Mouse (Mus musculus): ENCODE data around the gene Trpd52l3. TPM values are rescaled to one million over a fixed set of nuclear protein-coding genes. Genes with fewer than 3 reads are reported as not detected.

Trpd52l3 gene
- polyA plus RNA-seq (2015; fragmentation: Illumina TruSeq; extraction: RNeasy Lipid Tissue Mini Kit (QIAGEN cat#74804); ENCODE audit: low read depth, low replicate concordance), result not detected

DNA sequence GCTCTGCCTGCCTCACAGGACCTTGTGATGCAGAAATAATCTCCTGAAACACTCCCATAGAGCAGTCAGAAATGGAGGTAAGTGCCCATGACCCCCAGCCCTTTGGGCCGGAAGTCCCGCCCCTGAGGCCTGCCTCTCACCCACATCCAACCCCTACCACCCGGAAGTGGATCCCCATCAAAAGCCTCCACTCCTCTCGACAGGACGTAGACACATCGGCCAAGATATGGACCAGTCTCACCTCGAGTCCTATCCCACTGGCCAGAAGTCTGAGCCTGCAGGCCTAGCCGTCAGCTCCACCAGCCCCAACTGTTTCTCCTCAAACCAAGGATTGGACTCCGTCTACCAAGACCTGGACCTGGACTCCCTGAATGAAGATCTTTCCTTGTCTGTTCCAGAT is at the start of gene Trpd52l3:
Gene Trpd52l3, plus strand, starts transcription at position 170 of the 400 bp plus-strand sequence.

DNA sequence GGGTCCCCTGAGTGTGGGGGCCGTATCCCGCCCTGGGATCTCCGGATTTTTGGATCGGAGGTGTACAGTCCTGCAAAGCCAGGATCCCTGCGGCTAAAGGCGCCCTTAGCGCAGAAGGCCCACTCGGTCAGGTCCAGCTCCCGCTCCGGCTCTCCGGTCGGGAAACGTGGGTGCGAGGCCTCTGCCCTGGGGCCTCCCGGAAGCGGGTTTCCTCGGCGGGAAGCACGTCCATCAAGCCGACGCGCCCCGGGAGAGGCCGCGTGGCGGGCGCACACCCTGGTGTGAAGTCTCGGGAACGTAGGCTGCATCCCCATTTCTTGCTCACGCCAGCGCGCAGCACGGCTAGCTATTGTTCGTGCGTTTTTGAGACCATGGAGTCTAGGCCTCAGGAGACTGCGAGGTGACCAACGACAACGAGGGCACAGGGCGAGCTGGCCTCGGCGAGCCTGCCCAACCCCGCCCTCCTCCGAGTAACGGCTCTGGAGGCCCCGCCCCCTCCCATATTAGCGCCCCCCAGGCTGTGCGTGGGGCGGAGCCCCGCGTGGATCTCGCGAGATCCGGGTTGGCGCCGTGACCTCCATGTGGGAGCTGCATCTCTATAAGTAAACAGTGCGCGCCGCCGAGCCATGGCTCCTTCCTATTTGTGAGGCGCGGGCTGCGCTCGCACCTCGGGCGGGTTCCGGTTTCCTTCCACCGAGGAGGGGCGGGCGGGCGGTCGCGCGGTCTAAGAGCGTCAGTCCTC is 26.5 kb downstream of the Trpd52l3 start, which contains the start of gene Uhrf2:
Gene Uhrf2, plus strand, starts transcription at position 620 of the 742 bp plus-strand sequence.

Other genes starting within 250 kb of the Trpd52l3 start
- 22.6 TPM for gene 9930021J03Rik, start 197.8 kb upstream of the Trpd52l3 start, polyA plus RNA-seq (2015; fragmentation: Illumina TruSeq; extraction: RNeasy Lipid Tissue Mini Kit (QIAGEN cat#74804); ENCODE audit: low read depth, low replicate concordance)
- 32.7 TPM for gene Ranbp6, start 190.8 kb upstream of the Trpd52l3 start, polyA plus RNA-seq (2015; fragmentation: Illumina TruSeq; extraction: RNeasy Lipid Tissue Mini Kit (QIAGEN cat#74804); ENCODE audit: low read depth, low replicate concordance)
- gene Il33, start 78.7 kb upstream of the Trpd52l3 start, polyA plus RNA-seq (2015; fragmentation: Illumina TruSeq; extraction: RNeasy Lipid Tissue Mini Kit (QIAGEN cat#74804); ENCODE audit: low read depth, low replicate concordance), result 69.1 TPM
- 50.1 TPM for gene Uhrf2, start 26.7 kb downstream of the Trpd52l3 start, polyA plus RNA-seq (2015; fragmentation: Illumina TruSeq; extraction: RNeasy Lipid Tissue Mini Kit (QIAGEN cat#74804); ENCODE audit: low read depth, low replicate concordance)
- 17.3 TPM for gene Gldc, start 171.6 kb downstream of the Trpd52l3 start, polyA plus RNA-seq (2015; fragmentation: Illumina TruSeq; extraction: RNeasy Lipid Tissue Mini Kit (QIAGEN cat#74804); ENCODE audit: low read depth, low replicate concordance)
- gene Mbl2, start 229.2 kb downstream of the Trpd52l3 start, polyA plus RNA-seq (2015; fragmentation: Illumina TruSeq; extraction: RNeasy Lipid Tissue Mini Kit (QIAGEN cat#74804); ENCODE audit: low read depth, low replicate concordance), result not detected

Measured in brain, adult 10 weeks (tissue).